Mouse (Mus musculus): ENCODE data around the gene Cdh3. TPM values are rescaled to one million over a fixed set of nuclear protein-coding genes. Genes with fewer than 3 reads are reported as not detected.

Cdh3 gene
- 0.02 TPM for polyA plus RNA-seq (2012; fragmentation: generic; extraction: Trizol)
- long read RNA-seq, experiment 1: 0 reads
- long read RNA-seq, experiment 2: 0 reads

DNA sequence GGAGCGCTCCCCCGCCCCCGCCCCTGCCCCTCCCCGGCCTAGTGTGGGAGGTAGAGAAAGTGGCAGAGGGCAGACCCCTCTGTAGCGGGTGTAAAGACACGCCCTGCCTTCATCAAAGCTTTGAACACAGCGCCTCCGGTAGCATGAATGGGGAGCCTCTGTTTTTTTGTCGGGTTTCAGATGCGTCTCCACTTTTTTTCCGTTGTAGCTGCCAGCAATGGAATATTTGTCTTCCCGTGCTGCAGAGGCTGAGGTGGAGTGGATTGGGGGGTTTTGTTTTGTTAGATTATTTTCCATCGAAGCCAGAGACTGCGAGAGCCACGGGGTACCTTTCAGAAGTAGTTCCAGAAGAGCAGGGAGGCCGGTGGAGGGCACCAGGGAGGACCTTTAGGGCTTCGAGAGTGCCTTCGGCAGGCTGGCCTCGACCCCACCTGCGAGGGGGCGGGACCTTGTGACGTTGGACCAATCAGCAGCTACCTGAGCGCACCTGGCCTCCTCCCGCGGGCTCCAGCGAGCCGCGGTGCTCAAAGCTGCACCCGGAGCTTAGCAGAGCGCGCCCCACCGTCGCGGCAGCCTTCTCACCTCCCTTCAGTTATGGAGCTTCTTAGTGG, at the start of gene Cdh3:
Gene Cdh3, plus strand, starts transcription at position 527 of the 611 bp plus-strand sequence.
- H3K36me3 ChIP-seq (ENCODE audit: control insufficient read depth, insufficient read depth): no peaks in the 10 kb centered on the region
- no peaks in the 10 kb centered on the region for H3K27me3 ChIP-seq (ENCODE audit: control insufficient read depth, insufficient read depth, insufficient read length)
- no peaks in the 10 kb centered on the region for H3K79me2 ChIP-seq (ENCODE audit: control insufficient read depth, insufficient read depth)
- H3K79me3 ChIP-seq (ENCODE audit: low read depth): no peaks in the 10 kb centered on the region
- TF ChIP-seq MYOG (IDR thresholded peaks at IDR 0.05; ENCODE audit: control insufficient read depth, extremely low read depth, insufficient read length): no peak
- no peak within 1 kb of the TSS for H3K4me3 ChIP-seq (ENCODE audit: insufficient read depth, poor library complexity, severe bottlenecking)
- no peak within 1 kb of the TSS for H3ac ChIP-seq (ENCODE audit: control insufficient read depth, insufficient read length, low read depth)

DNA sequence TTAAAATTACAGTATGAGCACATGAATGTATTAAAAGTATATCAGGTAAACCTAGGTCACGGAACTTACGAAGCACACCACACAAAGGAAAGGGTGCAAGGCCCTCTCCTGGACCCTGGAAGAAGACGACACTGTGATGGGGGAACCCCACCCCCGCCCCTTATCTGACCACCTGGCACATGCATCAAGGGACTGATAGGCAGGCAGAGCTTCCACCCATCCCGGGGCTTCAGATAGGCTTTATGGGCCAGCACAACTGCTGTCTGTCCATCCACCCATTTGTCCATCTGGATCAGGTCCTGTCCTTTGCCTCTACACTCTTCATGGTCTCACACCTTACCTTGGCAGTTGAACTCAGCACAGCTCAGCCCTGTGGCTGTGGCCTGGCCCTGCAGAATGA, 48.6 kb upstream of the Cdh3 start:
- Histone ChIP-seq H3K79me3 (ENCODE audit: low read depth) (no peaks in the 10 kb centered on the region), H3ac (ENCODE audit: control insufficient read depth, insufficient read length, low read depth) (no peak overlapping the region), H3K4me3 (ENCODE audit: insufficient read depth, poor library complexity, severe bottlenecking) (no peak overlapping the region), H3K79me2 (ENCODE audit: control insufficient read depth, insufficient read depth) (no peaks in the 10 kb centered on the region), H3K36me3 (ENCODE audit: control insufficient read depth, insufficient read depth) (no peaks in the 10 kb centered on the region), H3K27me3 (ENCODE audit: control insufficient read depth, insufficient read depth, insufficient read length) (no peaks in the 10 kb centered on the region)
- no peak for TF ChIP-seq MYOD1 (IDR thresholded peaks at IDR 0.05; ENCODE audit: control insufficient read depth, insufficient read length, low read depth)
- no peak for TF ChIP-seq USF1 (IDR thresholded peaks at IDR 0.05; ENCODE audit: low read depth)
- TF ChIP-seq FOSL1 (IDR thresholded peaks at IDR 0.05; ENCODE audit: insufficient read depth, low read length, poor library complexity, severe bottlenecking): no peak
- no peak for TF ChIP-seq CEBPB (IDR thresholded peaks at IDR 0.05; ENCODE audit: low read depth)
- TF ChIP-seq CTCF (IDR thresholded peaks at IDR 0.05; ENCODE audit: control insufficient read depth, insufficient read depth, insufficient read length): no peak
- no peak for TF ChIP-seq MAX (IDR thresholded peaks at IDR 0.05)
- no peak for TF ChIP-seq MYOG (IDR thresholded peaks at IDR 0.05; ENCODE audit: control insufficient read depth, extremely low read depth, insufficient read length)

GRCm38 (mm10) chr8:106463795-106464194, 46.9 kb upstream of the Cdh3 start:
- no peaks in the 10 kb centered on the region for H3K79me2 ChIP-seq (ENCODE audit: control insufficient read depth, insufficient read depth)
- no peak for TF ChIP-seq MYOD1 (IDR thresholded peaks at IDR 0.05; ENCODE audit: control insufficient read depth, insufficient read length, low read depth)

DNA sequence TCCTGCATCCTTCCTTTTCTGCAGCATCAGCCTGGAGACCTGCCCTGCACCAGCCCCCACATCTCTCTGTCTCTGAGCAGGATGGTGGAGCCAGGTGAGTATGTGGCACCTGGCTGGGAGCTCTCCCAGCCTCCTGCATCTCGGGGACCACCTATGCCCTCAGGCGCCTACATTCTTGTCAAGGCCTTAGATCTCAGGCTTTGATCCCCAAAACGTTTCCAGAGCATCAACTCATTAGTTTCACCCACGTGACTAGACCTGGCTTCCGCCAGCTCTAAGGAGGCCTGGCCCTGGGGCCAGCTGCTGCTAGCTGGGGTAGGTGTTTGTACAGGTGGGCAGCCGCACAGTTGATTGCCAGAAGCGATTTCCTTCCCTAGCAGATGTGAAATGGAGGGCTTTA, 41.2 kb upstream of the Cdh3 start:
- Histone ChIP-seq H3K79me2 (ENCODE audit: control insufficient read depth, insufficient read depth) (no peaks in the 10 kb centered on the region), H3K36me3 (ENCODE audit: control insufficient read depth, insufficient read depth) (no peaks in the 10 kb centered on the region), H3K27me3 (ENCODE audit: control insufficient read depth, insufficient read depth, insufficient read length) (peaks cover 5% of the 10 kb centered on the region), H3K4me3 (ENCODE audit: insufficient read depth, poor library complexity, severe bottlenecking) (no peak overlapping the region), H3K79me3 (ENCODE audit: low read depth) (no peaks in the 10 kb centered on the region), H3ac (ENCODE audit: control insufficient read depth, insufficient read length, low read depth) (no peak overlapping the region)
- no peak for TF ChIP-seq CTCF (IDR thresholded peaks at IDR 0.05; ENCODE audit: control insufficient read depth, insufficient read depth, insufficient read length)
- no peak for TF ChIP-seq MYOD1 (IDR thresholded peaks at IDR 0.05; ENCODE audit: control insufficient read depth, insufficient read length, low read depth)
- TF ChIP-seq MYOG (IDR thresholded peaks at IDR 0.05; ENCODE audit: control insufficient read depth, extremely low read depth, insufficient read length): no peak
- no peak for TF ChIP-seq MAX (IDR thresholded peaks at IDR 0.05)
- no peak for TF ChIP-seq USF1 (IDR thresholded peaks at IDR 0.05; ENCODE audit: low read depth)
- TF ChIP-seq CEBPB (IDR thresholded peaks at IDR 0.05; ENCODE audit: low read depth): no peak
- no peak for TF ChIP-seq FOSL1 (IDR thresholded peaks at IDR 0.05; ENCODE audit: insufficient read depth, low read length, poor library complexity, severe bottlenecking)

More at GRCm38 (mm10) chr8:106463795-106464194, 46.9 kb upstream of the Cdh3 start:
- Histone ChIP-seq H3K4me3 (ENCODE audit: insufficient read depth, poor library complexity, severe bottlenecking) (no peak overlapping the region), H3K79me3 (ENCODE audit: low read depth) (no peaks in the 10 kb centered on the region), H3K27me3 (ENCODE audit: control insufficient read depth, insufficient read depth, insufficient read length) (no peaks in the 10 kb centered on the region), H3K36me3 (ENCODE audit: control insufficient read depth, insufficient read depth) (no peaks in the 10 kb centered on the region), H3ac (ENCODE audit: control insufficient read depth, insufficient read length, low read depth) (no peak overlapping the region)

DNA sequence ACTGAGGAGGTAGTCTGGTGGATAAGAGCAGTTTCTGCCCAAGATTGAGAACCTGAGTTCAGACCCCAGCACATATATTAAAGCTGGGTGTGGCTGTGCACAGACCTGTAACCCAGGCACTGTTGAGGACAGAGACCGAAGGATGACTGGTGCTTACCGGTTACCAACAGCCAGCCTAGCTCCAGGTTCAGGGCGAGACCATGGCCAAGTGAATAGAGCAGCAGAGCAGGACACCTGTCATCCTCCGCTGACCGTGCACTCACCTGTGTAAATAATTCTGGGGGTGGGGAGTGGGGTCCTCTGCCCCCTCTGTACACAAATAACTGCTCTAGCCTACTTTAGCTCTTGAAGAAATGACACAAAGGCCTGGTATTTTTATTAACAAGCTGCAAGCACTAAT, 36.7 kb upstream of the Cdh3 start:
- Histone ChIP-seq H3ac (ENCODE audit: control insufficient read depth, insufficient read length, low read depth) (no peak overlapping the region), H3K27me3 (ENCODE audit: control insufficient read depth, insufficient read depth, insufficient read length) (peaks cover 5% of the 10 kb centered on the region), H3K4me3 (ENCODE audit: insufficient read depth, poor library complexity, severe bottlenecking) (no peak overlapping the region), H3K79me2 (ENCODE audit: control insufficient read depth, insufficient read depth) (no peaks in the 10 kb centered on the region), H3K36me3 (ENCODE audit: control insufficient read depth, insufficient read depth) (no peaks in the 10 kb centered on the region), H3K79me3 (ENCODE audit: low read depth) (no peaks in the 10 kb centered on the region)
- TF ChIP-seq MYOG (IDR thresholded peaks at IDR 0.05; ENCODE audit: control insufficient read depth, extremely low read depth, insufficient read length): no peak
- no peak for TF ChIP-seq USF1 (IDR thresholded peaks at IDR 0.05; ENCODE audit: low read depth)
- TF ChIP-seq CTCF (IDR thresholded peaks at IDR 0.05; ENCODE audit: control insufficient read depth, insufficient read depth, insufficient read length): no peak
- no peak for TF ChIP-seq CEBPB (IDR thresholded peaks at IDR 0.05; ENCODE audit: low read depth)
- TF ChIP-seq MAX (IDR thresholded peaks at IDR 0.05): no peak
- no peak for TF ChIP-seq MYOD1 (IDR thresholded peaks at IDR 0.05; ENCODE audit: control insufficient read depth, insufficient read length, low read depth)
- no peak for TF ChIP-seq FOSL1 (IDR thresholded peaks at IDR 0.05; ENCODE audit: insufficient read depth, low read length, poor library complexity, severe bottlenecking)

GRCm38 (mm10) chr8:106500018-106500685, 10.5 kb upstream of the Cdh3 start, which contains the start of gene 6030452D12Rik:
6030452D12Rik (plus strand) TSS chr8:106500522.
- no peaks in the 10 kb centered on the region for H3K36me3 ChIP-seq (ENCODE audit: control insufficient read depth, insufficient read depth)
- no peaks in the 10 kb centered on the region for H3K27me3 ChIP-seq (ENCODE audit: control insufficient read depth, insufficient read depth, insufficient read length)
- no peaks in the 10 kb centered on the region for H3K79me3 ChIP-seq (ENCODE audit: low read depth)
- H3K79me2 ChIP-seq (ENCODE audit: control insufficient read depth, insufficient read depth): no peaks in the 10 kb centered on the region
- no peak within 1 kb of the TSS for H3ac ChIP-seq (ENCODE audit: control insufficient read depth, insufficient read length, low read depth)
- TF ChIP-seq CEBPB (IDR thresholded peaks at IDR 0.05; ENCODE audit: low read depth) (no peak), MYOG (IDR thresholded peaks at IDR 0.05; ENCODE audit: control insufficient read depth, extremely low read depth, insufficient read length) (no peak), CTCF (IDR thresholded peaks at IDR 0.05; ENCODE audit: control insufficient read depth, insufficient read depth, insufficient read length) (no peak), FOSL1 (IDR thresholded peaks at IDR 0.05; ENCODE audit: insufficient read depth, low read length, poor library complexity, severe bottlenecking) (no peak), MYOD1 (IDR thresholded peaks at IDR 0.05; ENCODE audit: control insufficient read depth, insufficient read length, low read depth) (no peak), USF1 (IDR thresholded peaks at IDR 0.05; ENCODE audit: low read depth) (no peak), MAX (IDR thresholded peaks at IDR 0.05) (no peak)
- H3K4me3 ChIP-seq (ENCODE audit: insufficient read depth, poor library complexity, severe bottlenecking): no peak within 1 kb of the TSS

Measured in C2C12 (cell line).